ENCODE assay signal across 24 mouse cellular contexts in genomic region chr11:54989920-54990319, GRCm38 (mm10).
"Had no signal": no experiment of that assay in that cellular context is flagged by ENCODE, and none has a peak within 500 bp of the region (broad histone marks: within the 10 kb centered on the region; RNA-seq: fewer than 3 reads in every experiment).

No protein-coding gene starts in this region.

- H3K27ac ChIP-seq: heart, embryonic 10.5 days; hindbrain, embryonic 13.5 days; hindbrain, embryonic 15.5 days; hindbrain, postnatal 0 days; kidney, embryonic 15.5 days; kidney, postnatal 0 days; limb, embryonic 10.5 days; limb, embryonic 12.5 days had no signal

- H3K4me3 ChIP-seq: heart, embryonic 10.5 days; heart, embryonic 12.5 days; hindbrain, embryonic 13.5 days; hindbrain, embryonic 15.5 days; kidney, embryonic 15.5 days; limb, embryonic 10.5 days; limb, embryonic 12.5 days had no signal

- H3K4me1 ChIP-seq: hindbrain, embryonic 13.5 days; hindbrain, embryonic 15.5 days; kidney, embryonic 15.5 days; limb, embryonic 12.5 days had no signal

- ATAC-seq: hindbrain, postnatal 0 days; intestine, embryonic 16.5 days had no signal

- DNase-seq: gastrocnemius, postnatal 14 days; gastrocnemius, postnatal 36 days; heart, adult 18-20 months; heart, postnatal 10 days; heart, postnatal 36 days; kidney, adult 11 months; kidney, adult 2 months; kidney, adult 9 months; kidney, postnatal 14 days; kidney, postnatal 36 days; layer of hippocampus, adult 9-11 months; layer of hippocampus, postnatal 36 days; liver had no signal

- H3K27me3 ChIP-seq: heart, embryonic 12.5 days; hindbrain, embryonic 13.5 days; hindbrain, embryonic 15.5 days; kidney, embryonic 15.5 days; limb, embryonic 12.5 days had no signal

- H3K4me2 ChIP-seq: heart, embryonic 12.5 days; hindbrain, embryonic 13.5 days; hindbrain, embryonic 15.5 days; kidney, embryonic 15.5 days; limb, embryonic 12.5 days; liver, embryonic 11.5 days had no signal

- H3K9ac ChIP-seq: heart, embryonic 12.5 days; hindbrain, embryonic 13.5 days; hindbrain, embryonic 15.5 days; kidney, embryonic 15.5 days; limb, embryonic 12.5 days had no signal

- H3K36me3 ChIP-seq: hindbrain, embryonic 15.5 days had no signal

- H3K9me3 ChIP-seq: heart, embryonic 10.5 days; heart, embryonic 12.5 days; hindbrain, embryonic 13.5 days; hindbrain, embryonic 15.5 days; kidney, embryonic 15.5 days; limb, embryonic 10.5 days had no signal
